Mouse (Mus musculus) forebrain, postnatal 0 days (tissue): ENCODE results near the gene Slc26a8. TPM values are rescaled to one million over a fixed set of nuclear protein-coding genes. Genes with fewer than 3 reads are reported as not detected.

Source experiments
- ATAC-seq: fragments of 200-750 bp; cut with Nextera tagmentation; 2 replicates; pipeline ENCODE4 v1.8.0; 2017; ENCODE audit warnings: mild to moderate bottlenecking, moderate library complexity
- DNase-seq: peaks from one replicate; pipeline ENCODE4 v3.0.0-alpha.2; 2015
- H3K27ac ChIP-seq: fragments of 300-500 bp; sonication (generic); 2 replicates; pipeline ENCODE4 v1.5.1; 2014; ENCODE audit warnings: low read depth, mild to moderate bottlenecking, antibody characterized with exemption, low read length, moderate library complexity, mixed read lengths
- H3K27me3 ChIP-seq: fragments of 300-500 bp; sonication (generic); 2 replicates; pipeline ENCODE4 v1.6.1; 2014; ENCODE audit warnings: mild to moderate bottlenecking, low read length, mixed read lengths; ENCODE audit not compliant: insufficient read depth
- H3K36me3 ChIP-seq: fragments of 300-500 bp; sonication (generic); 2 replicates; pipeline ENCODE4 v1.6.1; 2014; ENCODE audit warnings: mild to moderate bottlenecking, moderate library complexity; ENCODE audit not compliant: insufficient read depth
- H3K4me1 ChIP-seq: fragments of 300-500 bp; sonication (generic); 2 replicates; pipeline ENCODE4 v1.6.1; 2014; ENCODE audit warnings: antibody characterized with exemption; ENCODE audit not compliant: insufficient read depth
- H3K4me2 ChIP-seq: fragments of 300-500 bp; sonication (generic); 2 replicates; pipeline ENCODE4 v1.6.1; 2014; ENCODE audit warnings: low read depth, mild to moderate bottlenecking, moderate library complexity
- H3K4me3 ChIP-seq: fragments of 300-500 bp; sonication (generic); 2 replicates; pipeline ENCODE4 v1.5.1; 2014; ENCODE audit warnings: low read depth, low read length, mixed read lengths
- H3K9ac ChIP-seq: fragments of 300-500 bp; sonication (generic); 2 replicates; pipeline ENCODE4 v1.6.1; 2014; ENCODE audit warnings: mild to moderate bottlenecking
- H3K9me3 ChIP-seq: fragments of 300-500 bp; sonication (generic); 2 replicates; pipeline ENCODE4 v1.6.1; 2016; ENCODE audit warnings: low read length
- CTCF ChIP-seq: sonication (generic); IDR thresholded peaks from 2 replicates; pipeline ENCODE4 v1.5.1; 2016; ENCODE audit warnings: antibody characterized with exemption, control low read depth, low read depth
- WGBS: fragments of 180-500 bp; shearing (Covaris S2); extraction: QIAGEN DNeasy Blood & Tissue Kit; methylation state at CpG from one replicate; pipeline ENCODE4 v1.1.7; 2014; 5-methylcytosine and 5-hydroxymethylcytosine counted together
- polyA plus RNA-seq: library from polyadenylated mRNA; unstranded; fragments of >200 nt; fragmentation: Nextera tagmentation; extraction: Ambion mirVana; gene quantifications from 2 replicates; pipeline ENCODE4 v1.2.1, GENCODE M21; 2015
- total RNA-seq: library from RNA; depleted of rRNA; stranded (reverse); fragments of >200 nt; gene quantifications from 2 replicates; pipeline ENCODE4 v1.2.3, GENCODE M21; 2014

Gene Slc26a8
- total and polyA plus RNA-seq, 2 experiments from 2014 or later, result 1.8 to 2.0 TPM

- Histone ChIP-seq H3K27ac (no peak overlapping the region), H3K4me2 (no peak overlapping the region), H3K9me3 (no peaks in the 10 kb centered on the region), H3K36me3 (peaks cover 42% of the 10 kb centered on the region), H3K4me1 (no peaks in the 10 kb centered on the region), H3K27me3 (no peaks in the 10 kb centered on the region), H3K4me3 (no peak overlapping the region), H3K9ac (no peak overlapping the region)
- DNase-seq (no peak), ATAC-seq (no peak)
- no peak for TF ChIP-seq CTCF
- WGBS, result 74% methylated on average over 3 of the region's 3 CpGs
Measured at GRCm38 (mm10) chr17:28717535-28717934, 27.5 kb upstream of the Slc26a8 start.

GRCm38 (mm10) chr17:28715832-28716548, 26.0 kb upstream of the Slc26a8 start:
- Histone ChIP-seq H3K9me3 (no peaks in the 10 kb centered on the region), H3K4me2 (no peak overlapping the region), H3K36me3 (peaks cover 42% of the 10 kb centered on the region), H3K27me3 (no peaks in the 10 kb centered on the region), H3K4me1 (no peaks in the 10 kb centered on the region), H3K4me3 (no peak overlapping the region), H3K27ac (no peak overlapping the region), H3K9ac (no peak overlapping the region)
- ATAC-seq (peak; percentile 27; the same call in 1 of the 2 replicates), DNase-seq (no peak)
- WGBS, result 71% methylated on average over 7 of the region's 7 CpGs
- no peak for TF ChIP-seq CTCF

GRCm38 (mm10) chr17:28714006-28714405, 24.0 kb upstream of the Slc26a8 start:
- WGBS, result 95% methylated on average over 3 of the region's 3 CpGs
- Histone ChIP-seq H3K9ac (no peak overlapping the region), H3K27ac (no peak overlapping the region), H3K36me3 (peaks cover 31% of the 10 kb centered on the region), H3K9me3 (no peaks in the 10 kb centered on the region), H3K4me1 (no peaks in the 10 kb centered on the region), H3K4me2 (no peak overlapping the region), H3K27me3 (no peaks in the 10 kb centered on the region), H3K4me3 (no peak overlapping the region)
- DNase-seq (no peak), ATAC-seq (no peak)
- TF ChIP-seq CTCF, result no peak

GRCm38 (mm10) chr17:28712305-28712704, 22.3 kb upstream of the Slc26a8 start:
- WGBS, result 92% methylated on average over 6 of the region's 6 CpGs
- Histone ChIP-seq H3K4me3 (no peak overlapping the region), H3K9ac (no peak overlapping the region), H3K27ac (no peak overlapping the region), H3K36me3 (peaks cover 23% of the 10 kb centered on the region), H3K4me1 (no peaks in the 10 kb centered on the region), H3K4me2 (no peak overlapping the region), H3K27me3 (no peaks in the 10 kb centered on the region), H3K9me3 (no peaks in the 10 kb centered on the region)
- TF ChIP-seq CTCF, result no peak
- ATAC-seq, result no peak
- DNase-seq, result no peak

- H3K4me1 ChIP-seq, result no peaks in the 10 kb centered on the region
- no peaks in the 10 kb centered on the region for H3K27me3 ChIP-seq
- no peak overlapping the region for H3K27ac ChIP-seq
- no peak for ATAC-seq
- no peak for TF ChIP-seq CTCF
- WGBS, result 89% methylated on average over 6 of the region's 6 CpGs
- H3K36me3 ChIP-seq, result peaks cover 17% of the 10 kb centered on the region
- no peak overlapping the region for H3K4me3 ChIP-seq
- no peak overlapping the region for H3K9ac ChIP-seq
- no peak overlapping the region for H3K4me2 ChIP-seq
- H3K9me3 ChIP-seq, result no peaks in the 10 kb centered on the region
- no peak for DNase-seq
Measured at GRCm38 (mm10) chr17:28711237-28711636, 21.2 kb upstream of the Slc26a8 start.

GRCm38 (mm10) chr17:28710291-28710688, 20.3 kb upstream of the Slc26a8 start:
- no peaks in the 10 kb centered on the region for H3K27me3 ChIP-seq
- no peaks in the 10 kb centered on the region for H3K4me1 ChIP-seq
- no peaks in the 10 kb centered on the region for H3K9me3 ChIP-seq
- H3K36me3 ChIP-seq, result peaks cover 16% of the 10 kb centered on the region
- H3K27ac ChIP-seq, result no peak overlapping the region
- no peak for DNase-seq
- no peak for ATAC-seq
- TF ChIP-seq CTCF, result no peak
- no peak overlapping the region for H3K4me2 ChIP-seq
- H3K4me3 ChIP-seq, result no peak overlapping the region
- 96% methylated on average over 8 of the region's 8 CpGs for WGBS
- H3K9ac ChIP-seq, result no peak overlapping the region

- 90% methylated on average over 8 of the region's 8 CpGs for WGBS
Measured at GRCm38 (mm10) chr17:28709552-28710290, 19.7 kb upstream of the Slc26a8 start.

More at GRCm38 (mm10) chr17:28709552-28710290, 19.7 kb upstream of the Slc26a8 start:
- no peak overlapping the region for H3K27ac ChIP-seq
- DNase-seq (no peak), ATAC-seq (no peak)
- no peaks in the 10 kb centered on the region for H3K9me3 ChIP-seq
- H3K9ac ChIP-seq, result no peak overlapping the region
- peaks cover 11% of the 10 kb centered on the region for H3K36me3 ChIP-seq
- no peaks in the 10 kb centered on the region for H3K4me1 ChIP-seq
- TF ChIP-seq CTCF, result no peak
- no peak overlapping the region for H3K4me2 ChIP-seq
- H3K4me3 ChIP-seq, result no peak overlapping the region
- no peaks in the 10 kb centered on the region for H3K27me3 ChIP-seq
